Mouse (Mus musculus) common myeloid progenitor, adult 5-6 weeks (primary cell): Measurements from ENCODE around the gene Ufd1. TPM values are rescaled to one million over a fixed set of nuclear protein-coding genes. Genes with fewer than 3 reads are reported as not detected.

Experiments
- ATAC-seq: replicated peaks from 2 replicates; pipeline ENCODE4 v1.8.0; 2016; ENCODE audit warnings: low read depth, mild to moderate bottlenecking, moderate TSS enrichment, inconsistent platforms; ENCODE audit not compliant: poor library complexity, severe bottlenecking
- total RNA-seq: library from RNA; stranded (forward); fragments of 200-1000, 187-1606 nt; gene quantifications from 2 replicates; pipeline ENCODE4 v1.2.3, GENCODE M21; 2017

Ufd1 gene
- total RNA-seq, 1 experiment from 2014 or later: 70.9 TPM

GRCm38 (mm10) chr16:18877386-18878090 lies 66.0 kb downstream of the Ufd1 start:
- ATAC-seq: peak; percentile 59

- peak; percentile 15; the same call in 1 of the 2 replicates for ATAC-seq
Observed at GRCm38 (mm10) chr16:18878091-18878720, 66.6 kb downstream of the Ufd1 start.

DNA sequence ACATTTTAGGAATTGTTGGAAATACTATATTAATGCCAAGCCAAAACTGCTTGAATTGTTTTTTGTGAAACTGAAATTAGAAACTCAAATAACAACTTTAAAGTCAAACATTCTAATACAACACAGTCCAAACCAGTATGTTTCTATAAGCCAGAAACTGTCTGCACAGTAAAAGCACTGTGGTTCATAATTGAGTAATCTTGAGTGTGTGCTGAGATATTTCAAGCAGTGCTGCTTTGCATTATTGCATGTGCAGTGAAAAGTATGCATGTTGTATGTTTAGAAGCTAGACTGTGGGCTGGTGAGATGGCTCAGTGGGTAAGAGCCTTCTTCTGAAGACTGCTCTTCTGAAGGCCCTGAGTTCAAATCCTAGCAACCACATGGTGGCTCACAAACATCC lies 72.5 kb downstream of the Ufd1 start:
- ATAC-seq: no peak

Other genes starting within 250 kb of the Ufd1 start
- gene Tbx1, start 221.1 kb upstream of the Ufd1 start, total RNA-seq: not detected in 2 replicates
- 7.3 and 12.1 TPM in 2 replicates for gene Gp1bb, start 189.4 kb upstream of the Ufd1 start, total RNA-seq
- 1.8 TPM in 1 of 2 replicates, not detected in the other for gene Gm49601, start 185.4 kb upstream of the Ufd1 start, total RNA-seq
- gene Sept5, start 181.8 kb upstream of the Ufd1 start, total RNA-seq: 0.37 TPM in 1 of 2 replicates, not detected in the other
- gene Cldn5, start 34.9 kb upstream of the Ufd1 start, total RNA-seq: not detected in 2 replicates
- gene Cdc45, start 208 bp downstream of the Ufd1 start, total RNA-seq: 63.1 and 65.1 TPM in 2 replicates
- gene 2510002D24Rik, start 24.8 kb downstream of the Ufd1 start, total RNA-seq: 26.1 and 34.9 TPM in 2 replicates
- gene Gm28539, start 24.8 kb downstream of the Ufd1 start, total RNA-seq: not detected in 2 replicates
- gene Mrpl40, start 65.1 kb downstream of the Ufd1 start, total RNA-seq: 105 and 109 TPM in 2 replicates
- 95.4 and 106 TPM in 2 replicates for gene Hira, start 65.3 kb downstream of the Ufd1 start, total RNA-seq